Mouse (Mus musculus) lung, embryonic 14.5 days (tissue): Measurements from ENCODE around the gene Arl5b. TPM values are rescaled to one million over a fixed set of nuclear protein-coding genes. Genes with fewer than 3 reads are reported as not detected.

ENCODE experiments used
- ATAC-seq: fragments of 200-750 bp; cut with Nextera tagmentation; 2 replicates; pipeline ENCODE4 v1.8.0; 2017; ENCODE audit warnings: mild to moderate bottlenecking, moderate TSS enrichment, moderate library complexity; ENCODE audit not compliant: insufficient read depth
- DNase-seq: peaks from one replicate; pipeline ENCODE4 v3.0.0-alpha.2; 2015
- H3K27ac ChIP-seq: fragments of 300-500 bp; sonication (generic); 2 replicates; pipeline ENCODE4 v1.5.1; 2014; ENCODE audit warnings: low read depth, mild to moderate bottlenecking, moderate library complexity
- H3K27me3 ChIP-seq: fragments of 300-500 bp; sonication (generic); 2 replicates; pipeline ENCODE4 v1.6.1; 2014; ENCODE audit warnings: low read length, control low read depth; ENCODE audit not compliant: insufficient read depth
- H3K36me3 ChIP-seq: fragments of 300-500 bp; sonication (generic); 2 replicates; pipeline ENCODE4 v1.6.1; 2014; ENCODE audit warnings: control low read depth; ENCODE audit not compliant: insufficient read depth
- H3K4me1 ChIP-seq: fragments of 300-500 bp; sonication (generic); 2 replicates; pipeline ENCODE4 v1.6.1; 2014; ENCODE audit warnings: antibody characterized with exemption, control low read depth; ENCODE audit not compliant: insufficient read depth
- H3K4me2 ChIP-seq: fragments of 300-500 bp; sonication (generic); 2 replicates; pipeline ENCODE4 v1.6.1; 2014; ENCODE audit warnings: mild to moderate bottlenecking
- H3K4me3 ChIP-seq: fragments of 300-500 bp; sonication (generic); 2 replicates; pipeline ENCODE4 v1.5.1; 2014; ENCODE audit warnings: low read depth, low read length
- H3K9ac ChIP-seq: fragments of 300-500 bp; sonication (generic); 2 replicates; pipeline ENCODE4 v1.6.1; 2014
- H3K9me3 ChIP-seq: fragments of 300-500 bp; sonication (generic); 2 replicates; pipeline ENCODE4 v1.6.1; 2016; ENCODE audit warnings: low read depth, low read length, control low read depth
- CTCF ChIP-seq: IDR thresholded peaks from 2 replicates; pipeline ENCODE4 v1.5.1; 2016; ENCODE audit warnings: antibody characterized with exemption, low read depth
- WGBS: fragments of 180-500 bp; shearing (Covaris S2); extraction: QIAGEN DNeasy Blood & Tissue Kit; methylation state at CpG from one replicate; pipeline ENCODE4 v1.1.7; 2014; 5-methylcytosine and 5-hydroxymethylcytosine counted together
- polyA plus RNA-seq: library from polyadenylated mRNA; unstranded; fragments of >200 nt; fragmentation: Nextera tagmentation; extraction: Ambion mirVana; gene quantifications from 2 replicates; pipeline ENCODE4 v1.2.1, GENCODE M21; 2014

The Arl5b gene
- polyA plus RNA-seq, 1 experiment from 2014 or later, result 35.0 TPM

- Histone ChIP-seq H3K27me3 (no peaks in the 10 kb centered on the region), H3K4me1 (peaks cover 3% of the 10 kb centered on the region; the same call in 1 of the 2 replicates), H3K4me3 (no peak overlapping the region), H3K4me2 (no peak overlapping the region), H3K9ac (no peak overlapping the region), H3K36me3 (peaks cover 13% of the 10 kb centered on the region; the same call in 1 of the 2 replicates), H3K27ac (no peak overlapping the region; the same call in 1 of the 2 replicates), H3K9me3 (no peaks in the 10 kb centered on the region)
- ATAC-seq, result no peak
- DNase-seq, result peak; percentile 32
- WGBS, result 58% methylated on average over 7 of the region's 7 CpGs
- no peak for TF ChIP-seq CTCF
Observed at GRCm38 (mm10) chr2:15064380-15065269, 15.4 kb downstream of the Arl5b start.

DNA sequence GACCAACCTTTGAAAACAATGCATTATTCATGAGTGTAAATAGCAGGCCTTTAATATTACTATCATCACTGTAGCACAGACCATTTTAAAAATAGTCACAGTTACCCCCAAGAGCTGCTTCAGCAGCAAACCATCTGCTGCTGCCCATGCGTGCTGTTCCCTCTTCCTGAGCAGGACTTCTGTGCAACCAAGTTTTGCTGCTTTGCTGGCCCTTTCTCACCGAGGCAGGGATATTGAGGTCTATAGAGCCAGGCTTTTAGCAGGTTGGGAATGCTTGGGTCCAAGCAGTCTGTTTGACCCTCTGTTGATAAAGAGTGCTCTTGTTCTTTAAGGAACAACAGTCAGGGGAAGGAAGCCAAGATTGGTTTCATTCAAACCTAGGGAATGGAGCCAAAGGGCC, 16.3 kb downstream of the Arl5b start:
- no peak overlapping the region for H3K9ac ChIP-seq
- DNase-seq, result no peak
- H3K9me3 ChIP-seq, result no peaks in the 10 kb centered on the region
- WGBS, result 86% methylated on average over 2 of the region's 2 CpGs
- no peak overlapping the region for H3K4me3 ChIP-seq
- ATAC-seq, result no peak
- TF ChIP-seq CTCF, result no peak
- H3K27me3 ChIP-seq, result no peaks in the 10 kb centered on the region
- peaks cover 3% of the 10 kb centered on the region; the same call in 1 of the 2 replicates for H3K4me1 ChIP-seq
- peaks cover 21% of the 10 kb centered on the region for H3K36me3 ChIP-seq
- no peak overlapping the region for H3K27ac ChIP-seq
- H3K4me2 ChIP-seq, result no peak overlapping the region

DNA sequence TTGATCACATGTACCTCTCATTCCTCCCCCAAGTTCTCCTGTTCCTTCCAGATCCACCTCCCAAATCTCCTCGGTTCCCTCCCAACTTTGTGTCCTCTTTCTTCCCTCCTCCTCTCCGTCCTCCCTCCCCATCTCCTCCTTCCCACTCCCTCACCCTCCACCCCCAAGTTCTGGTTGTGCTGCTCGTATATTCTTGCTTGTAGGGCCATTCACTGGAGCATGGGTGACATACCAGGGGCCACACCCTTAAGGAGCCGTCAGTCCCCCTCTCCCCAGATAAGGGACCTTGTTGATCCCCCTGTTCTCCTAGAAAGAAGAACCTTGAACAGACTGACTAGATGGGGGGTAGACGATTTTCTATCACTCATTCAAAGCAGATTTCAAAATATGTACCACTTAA, 17.9 kb downstream of the Arl5b start:
- Histone ChIP-seq H3K9me3 (no peaks in the 10 kb centered on the region), H3K9ac (no peak overlapping the region), H3K36me3 (peaks cover 31% of the 10 kb centered on the region), H3K4me2 (no peak overlapping the region), H3K4me1 (peaks cover 3% of the 10 kb centered on the region; the same call in 1 of the 2 replicates), H3K4me3 (no peak overlapping the region), H3K27me3 (no peaks in the 10 kb centered on the region), H3K27ac (no peak overlapping the region)
- DNase-seq (no peak), ATAC-seq (no peak)
- TF ChIP-seq CTCF, result no peak
- WGBS, result 70% methylated on average over 5 of the region's 5 CpGs

- H3K36me3 ChIP-seq, result peaks cover 44% of the 10 kb centered on the region
- no peaks in the 10 kb centered on the region; the same call in 1 of the 2 replicates for H3K9me3 ChIP-seq
- no peak overlapping the region for H3K27ac ChIP-seq
- H3K9ac ChIP-seq, result no peak overlapping the region
- DNase-seq (no peak), ATAC-seq (no peak)
- 90% methylated on average over 2 of the region's 2 CpGs for WGBS
- no peak overlapping the region for H3K4me3 ChIP-seq
- TF ChIP-seq CTCF, result no peak
- no peak overlapping the region for H3K4me2 ChIP-seq
- no peaks in the 10 kb centered on the region for H3K27me3 ChIP-seq
- no peaks in the 10 kb centered on the region for H3K4me1 ChIP-seq
Observed at GRCm38 (mm10) chr2:15083702-15084101, 34.5 kb downstream of the Arl5b start.

DNA sequence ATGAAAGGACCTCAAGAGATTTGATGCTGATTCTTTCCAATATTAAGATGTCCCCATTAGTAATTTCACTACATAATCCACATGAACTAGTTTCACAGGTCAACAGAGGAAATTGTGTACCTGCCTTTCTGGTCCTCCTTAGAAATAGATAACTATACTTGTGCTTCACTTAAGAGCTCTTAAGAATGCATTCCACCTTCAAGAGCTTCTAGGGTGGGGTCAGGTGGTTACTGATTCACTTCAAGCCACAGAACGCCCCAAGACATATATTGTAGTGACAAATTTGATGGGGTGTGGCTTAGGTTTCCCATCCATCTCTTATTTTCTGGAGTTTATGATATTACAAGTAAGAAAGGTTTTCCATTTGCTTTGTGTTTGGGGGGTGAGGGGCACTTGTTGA, 38.1 kb downstream of the Arl5b start:
- Histone ChIP-seq H3K4me1 (no peaks in the 10 kb centered on the region), H3K27me3 (no peaks in the 10 kb centered on the region)
- ATAC-seq, result no peak; the same call in 1 of the 2 replicates

GRCm38 (mm10) chr2:15096514-15097090, 47.4 kb downstream of the Arl5b start:
- ATAC-seq (no peak), DNase-seq (peak; percentile 73)
- Histone ChIP-seq H3K36me3 (no peaks in the 10 kb centered on the region), H3K4me1 (no peaks in the 10 kb centered on the region), H3K27me3 (no peaks in the 10 kb centered on the region), H3K4me2 (no peak overlapping the region), H3K9ac (no peak overlapping the region), H3K27ac (no peak overlapping the region), H3K9me3 (no peaks in the 10 kb centered on the region), H3K4me3 (no peak overlapping the region)
- TF ChIP-seq CTCF, result peak; percentile 49
- 54% methylated on average over 3 of the region's 3 CpGs for WGBS

More for the DNA sequence above, 38.1 kb downstream of the Arl5b start:
- Histone ChIP-seq H3K9ac (no peak overlapping the region), H3K36me3 (peaks cover 12% of the 10 kb centered on the region), H3K9me3 (no peaks in the 10 kb centered on the region; the same call in 1 of the 2 replicates), H3K27ac (no peak overlapping the region), H3K4me2 (no peak overlapping the region), H3K4me3 (no peak overlapping the region)
- WGBS, result 73% methylated on average over 1 of the region's 1 CpGs
- DNase-seq, result no peak
- TF ChIP-seq CTCF, result no peak

DNA sequence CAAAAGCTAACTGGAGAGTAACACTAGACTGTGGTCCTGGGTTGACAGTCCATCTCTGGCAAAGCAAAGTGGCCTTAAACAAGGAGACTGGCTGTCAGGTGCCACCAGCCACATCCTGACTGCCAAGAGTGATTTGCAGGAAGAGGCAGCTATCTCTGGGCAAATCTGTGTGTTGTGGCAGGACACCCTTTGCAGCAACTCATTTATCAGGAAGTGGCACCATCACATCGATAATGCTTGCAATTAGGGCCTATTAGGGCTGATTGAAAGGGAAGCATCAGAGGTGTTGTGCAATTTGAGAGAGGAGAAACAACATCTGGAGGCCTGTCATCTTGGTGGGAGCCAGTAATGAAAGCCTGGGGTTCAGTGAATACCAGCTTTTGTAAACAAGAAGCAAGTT, 55.2 kb downstream of the Arl5b start:
- no peak for TF ChIP-seq CTCF
- 26% methylated on average over 1 of the region's 1 CpGs for WGBS
- no peak overlapping the region for H3K27ac ChIP-seq
- no peaks in the 10 kb centered on the region for H3K36me3 ChIP-seq
- no peak for ATAC-seq
- no peaks in the 10 kb centered on the region for H3K4me1 ChIP-seq
- no peaks in the 10 kb centered on the region for H3K9me3 ChIP-seq
- DNase-seq, result peak; percentile 37
- no peak overlapping the region for H3K4me3 ChIP-seq
- no peaks in the 10 kb centered on the region for H3K27me3 ChIP-seq
- H3K9ac ChIP-seq, result no peak overlapping the region
- H3K4me2 ChIP-seq, result no peak overlapping the region
